Mouse (Mus musculus): ENCODE measurements at regions not wholly inside any gene's neighbourhood (a gene's known extent, or its start where the extent isn't known, plus 50 kb on each side); places are given as distances from the start of the nearest gene placed in this dataset.

- TF ChIP-seq CTCF (IDR thresholded peaks at IDR 0.05; ENCODE audit: extremely low read depth, insufficient read depth, low read length) (no peak), POLR2A (IDR thresholded peaks at IDR 0.05; ENCODE audit: extremely low read depth, insufficient read depth, low read length) (no peak)
Observed at GRCm38 (mm10) chr6:101992815-101993214, 580.1 kb downstream of the Cntn3 start.

All from cortical plate, adult 2 months (tissue).